Mouse (Mus musculus): ENCODE measurements around the gene Cep95. TPM values are rescaled to one million over a fixed set of nuclear protein-coding genes. Genes with fewer than 3 reads are reported as not detected.
"Not testable (repeated sequence)": the region's sequence is repeated elsewhere in the genome, so short reads cannot be mapped to it uniquely, and the experiment has no call there.

The Cep95 gene
- polyA plus RNA-seq, 1 experiment from 2014 or later: 22.7 TPM

DNA sequence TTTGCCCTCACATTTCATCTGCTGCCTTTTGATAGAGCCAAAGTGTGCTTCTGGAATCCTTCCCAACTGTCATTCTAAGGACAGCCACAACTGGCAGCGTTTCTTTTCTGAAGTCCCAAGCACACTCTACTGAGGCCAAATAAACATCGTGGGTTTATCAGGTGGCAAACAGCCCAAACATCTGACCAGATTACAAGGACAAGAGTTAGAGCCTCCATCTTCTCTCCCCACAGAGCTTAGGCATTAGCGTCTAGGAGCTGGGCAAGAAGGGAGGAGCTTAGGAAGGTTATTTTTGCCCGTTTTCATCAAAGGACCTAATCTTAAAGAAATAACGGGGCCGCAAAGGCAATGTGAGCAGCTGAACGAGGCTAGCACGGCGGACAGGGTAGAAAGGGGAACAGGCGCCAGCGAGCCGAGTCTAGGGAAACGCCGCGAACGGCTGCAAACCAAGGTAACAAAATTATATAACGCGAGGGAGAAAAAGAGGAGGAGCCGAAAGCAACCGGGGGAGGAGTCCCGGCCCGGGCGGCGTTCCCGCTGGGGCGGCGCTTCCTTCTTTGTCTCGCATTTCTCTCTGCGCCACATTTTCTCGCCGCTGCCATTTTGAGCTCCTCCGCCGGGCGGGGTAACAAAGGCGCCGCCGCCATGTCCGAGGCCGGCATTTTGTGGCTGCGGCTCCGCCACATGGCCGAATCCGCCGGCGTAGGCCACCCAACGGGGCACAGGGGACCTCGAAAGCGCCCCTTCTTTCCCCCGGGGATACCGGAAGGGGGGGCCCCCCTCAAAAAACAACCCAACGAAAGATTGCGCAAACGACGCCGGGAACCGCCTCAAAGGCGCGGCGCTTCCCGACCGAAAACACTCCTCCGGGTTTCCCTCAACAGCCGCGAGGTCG is 1.7 kb upstream of the Cep95 start:
- peak; percentile 23; the same call in 1 of the 2 replicates for ATAC-seq (ENCODE audit: insufficient number of reproducible peaks, insufficient read depth, low FRiP score, low read depth)
- H3K27ac ChIP-seq (ENCODE audit: low read length): peak overlapping the region; percentile 97
- peaks cover 43% of the 10 kb centered on the region for H3K36me3 ChIP-seq (ENCODE audit: control insufficient read depth, insufficient read depth, low read length)
- H3K27me3 ChIP-seq (ENCODE audit: control insufficient read depth, insufficient read depth, low read length): no peaks in the 10 kb centered on the region
- peak overlapping the region; percentile 52 for H3K4me3 ChIP-seq (ENCODE audit: low read depth, low read length)
- H3K4me2 ChIP-seq (replicated peaks; ENCODE audit: low read depth, low read length): peak overlapping the region; percentile 76
- H3K9ac ChIP-seq (replicated peaks; ENCODE audit: low read depth, low read length): peak overlapping the region; percentile 97
- under 1% methylated on average over 65 of the region's 65 CpGs for WGBS
- peaks cover 13% of the 10 kb centered on the region; the same call in 1 of the 2 replicates for H3K4me1 ChIP-seq (ENCODE audit: control insufficient read depth, insufficient read depth, low read length)
- no peaks in the 10 kb centered on the region for H3K9me3 ChIP-seq (ENCODE audit: control insufficient read depth, low read depth, low read length)

DNA sequence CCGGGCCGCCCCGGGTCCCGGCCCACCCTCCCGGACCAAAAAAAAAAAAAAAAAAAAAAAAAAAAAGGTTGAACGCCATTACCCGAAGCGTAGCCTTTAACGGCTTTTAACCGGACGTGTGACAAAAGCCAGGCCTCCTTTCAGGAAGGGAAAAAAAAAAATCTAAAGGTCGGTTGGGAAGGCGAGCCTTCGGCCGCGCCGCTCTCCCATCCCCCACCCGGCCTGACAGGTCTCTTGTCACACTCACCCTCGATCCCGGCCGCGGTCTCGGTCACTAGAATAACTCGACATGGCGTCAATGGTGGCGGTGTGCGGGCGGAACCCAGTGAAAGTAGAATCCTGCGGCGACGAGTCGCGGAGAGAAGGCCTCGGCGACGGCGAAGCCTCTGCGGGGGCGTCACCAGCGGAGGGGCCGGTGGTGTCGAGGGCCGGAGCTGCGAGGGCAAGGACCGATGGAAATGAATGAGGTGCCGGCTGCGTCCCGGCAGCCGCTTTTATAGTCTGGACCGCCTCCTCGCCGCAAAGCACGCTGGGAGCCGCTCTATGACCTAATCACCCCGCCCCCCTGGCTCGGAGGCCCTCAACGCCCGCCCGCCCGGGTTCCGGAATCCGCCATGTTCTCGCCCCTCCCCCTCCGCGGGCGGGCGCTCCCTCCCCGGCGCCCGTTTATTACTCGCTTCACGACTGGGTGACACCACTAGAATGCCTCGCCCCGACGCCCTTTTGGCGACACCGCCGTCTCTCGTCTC is 852 bp upstream of the Cep95 start:
- Histone ChIP-seq H3K4me3 (ENCODE audit: low read depth, low read length) (peak overlapping the region; percentile 52), H3K9me3 (ENCODE audit: control insufficient read depth, low read depth, low read length) (no peaks in the 10 kb centered on the region), H3K36me3 (ENCODE audit: control insufficient read depth, insufficient read depth, low read length) (peaks cover 35% of the 10 kb centered on the region), H3K27me3 (ENCODE audit: control insufficient read depth, insufficient read depth, low read length) (no peaks in the 10 kb centered on the region), H3K9ac (replicated peaks; ENCODE audit: low read depth, low read length) (peak overlapping the region; percentile 97), H3K4me1 (ENCODE audit: control insufficient read depth, insufficient read depth, low read length) (peaks cover 13% of the 10 kb centered on the region; the same call in 1 of the 2 replicates), H3K4me2 (replicated peaks; ENCODE audit: low read depth, low read length) (no peak overlapping the region; the same call in 1 of the 2 replicates), H3K27ac (ENCODE audit: low read length) (peak overlapping the region; percentile 97)
- 1% methylated on average over 70 of the region's 79 CpGs for WGBS
- ATAC-seq (ENCODE audit: insufficient number of reproducible peaks, insufficient read depth, low FRiP score, low read depth): peak; percentile 82

DNA sequence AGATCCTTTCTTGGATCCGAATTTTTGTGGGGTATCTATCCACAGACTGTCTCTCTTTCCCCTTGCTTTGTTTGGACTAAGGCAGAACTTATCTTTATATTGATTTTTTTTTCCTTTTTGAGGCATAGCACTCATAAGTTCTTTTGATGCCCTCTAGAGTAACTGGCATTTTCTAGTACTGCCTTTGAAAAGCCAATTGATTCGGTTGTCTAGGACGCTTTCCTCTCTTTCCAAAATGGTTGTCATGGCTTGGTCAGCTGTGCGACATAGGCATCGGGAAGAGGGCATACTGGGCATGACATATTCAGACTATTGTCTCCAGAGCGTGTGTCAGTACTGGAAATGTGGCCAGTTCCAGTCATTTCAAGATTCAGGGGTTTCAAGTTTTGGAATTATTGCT is 597 bp downstream of the Cep95 start:
- no peaks in the 10 kb centered on the region for H3K27me3 ChIP-seq (ENCODE audit: control insufficient read depth, insufficient read depth, low read length)
- no peak for ATAC-seq (ENCODE audit: insufficient number of reproducible peaks, insufficient read depth, low FRiP score, low read depth)
- no peaks in the 10 kb centered on the region for H3K9me3 ChIP-seq (ENCODE audit: control insufficient read depth, low read depth, low read length)
- H3K9ac ChIP-seq (replicated peaks; ENCODE audit: low read depth, low read length): peak overlapping the region; percentile 97
- H3K4me3 ChIP-seq (ENCODE audit: low read depth, low read length): peak overlapping the region; percentile 52
- peak overlapping the region; percentile 63 for H3K4me2 ChIP-seq (replicated peaks; ENCODE audit: low read depth, low read length)
- peaks cover 13% of the 10 kb centered on the region; the same call in 1 of the 2 replicates for H3K4me1 ChIP-seq (ENCODE audit: control insufficient read depth, insufficient read depth, low read length)
- WGBS: 2% methylated on average over 6 of the region's 6 CpGs
- peaks cover 28% of the 10 kb centered on the region for H3K36me3 ChIP-seq (ENCODE audit: control insufficient read depth, insufficient read depth, low read length)
- H3K27ac ChIP-seq (ENCODE audit: low read length): peak overlapping the region; percentile 97

DNA sequence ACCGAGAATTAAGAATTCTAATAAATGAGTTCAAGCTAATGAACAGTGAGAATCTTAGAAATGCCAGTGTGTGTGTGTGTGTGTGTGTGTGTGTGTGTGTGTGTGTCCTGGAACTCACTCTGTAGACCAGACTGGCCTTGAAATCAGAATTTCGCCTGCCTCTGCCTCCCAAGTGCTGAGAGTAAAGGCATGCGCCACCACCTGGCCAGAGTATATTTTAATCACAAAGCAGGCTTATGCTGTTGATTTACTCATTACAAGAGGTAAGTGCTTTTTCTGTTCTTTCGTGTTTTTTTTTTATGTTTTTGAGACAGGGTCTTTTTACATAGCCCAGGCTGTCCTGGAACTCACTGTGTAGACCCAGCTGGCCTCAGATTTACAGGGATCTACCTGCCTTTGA is 4.8 kb downstream of the Cep95 start:
- H3K4me2 ChIP-seq (replicated peaks; ENCODE audit: low read depth, low read length): no peak overlapping the region
- H3K9me3 ChIP-seq (ENCODE audit: control insufficient read depth, low read depth, low read length): no peaks in the 10 kb centered on the region
- no peak overlapping the region for H3K9ac ChIP-seq (replicated peaks; ENCODE audit: low read depth, low read length)
- peaks cover 31% of the 10 kb centered on the region for H3K36me3 ChIP-seq (ENCODE audit: control insufficient read depth, insufficient read depth, low read length)
- ATAC-seq (ENCODE audit: insufficient number of reproducible peaks, insufficient read depth, low FRiP score, low read depth): no peak
- H3K4me3 ChIP-seq (ENCODE audit: low read depth, low read length): no peak overlapping the region
- H3K27ac ChIP-seq (ENCODE audit: low read length): no peak overlapping the region
- WGBS: 80% methylated on average over 4 of the region's 4 CpGs
- no peaks in the 10 kb centered on the region for H3K27me3 ChIP-seq (ENCODE audit: control insufficient read depth, insufficient read depth, low read length)
- 0 out of 2 replicates have a peak, but pooled peaks cover 5% of the 10 kb centered on the region for H3K4me1 ChIP-seq (ENCODE audit: control insufficient read depth, insufficient read depth, low read length)

DNA sequence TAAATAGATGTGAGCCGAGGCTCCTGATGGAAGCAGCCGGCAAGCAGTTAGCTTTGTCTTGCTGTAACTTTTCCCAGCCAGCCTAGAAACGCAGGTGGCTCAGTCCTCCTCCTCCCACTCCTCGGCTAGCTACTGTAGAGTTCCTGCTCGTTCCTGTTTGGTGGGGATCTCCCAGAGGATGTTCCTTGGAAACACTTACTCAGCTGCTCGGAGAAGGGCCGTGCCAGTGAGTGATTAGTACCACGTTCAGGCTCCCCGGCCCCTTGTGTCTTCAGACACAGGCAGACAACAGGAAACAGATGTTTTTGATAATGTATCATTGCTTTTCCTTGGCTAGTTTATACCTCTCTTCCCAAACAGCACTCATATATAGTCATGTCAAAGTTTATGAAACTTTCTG is 6.6 kb downstream of the Cep95 start:
- Histone ChIP-seq H3K9ac (replicated peaks; ENCODE audit: low read depth, low read length) (no peak overlapping the region), H3K9me3 (ENCODE audit: control insufficient read depth, low read depth, low read length) (no peaks in the 10 kb centered on the region), H3K27me3 (ENCODE audit: control insufficient read depth, insufficient read depth, low read length) (no peaks in the 10 kb centered on the region), H3K36me3 (ENCODE audit: control insufficient read depth, insufficient read depth, low read length) (peaks cover 44% of the 10 kb centered on the region), H3K4me3 (ENCODE audit: low read depth, low read length) (no peak overlapping the region), H3K4me1 (ENCODE audit: control insufficient read depth, insufficient read depth, low read length) (no peaks in the 10 kb centered on the region), H3K27ac (ENCODE audit: low read length) (no peak overlapping the region), H3K4me2 (replicated peaks; ENCODE audit: low read depth, low read length) (no peak overlapping the region)
- 46% methylated on average over 9 of the region's 9 CpGs for WGBS
- ATAC-seq (ENCODE audit: insufficient number of reproducible peaks, insufficient read depth, low FRiP score, low read depth): no peak

DNA sequence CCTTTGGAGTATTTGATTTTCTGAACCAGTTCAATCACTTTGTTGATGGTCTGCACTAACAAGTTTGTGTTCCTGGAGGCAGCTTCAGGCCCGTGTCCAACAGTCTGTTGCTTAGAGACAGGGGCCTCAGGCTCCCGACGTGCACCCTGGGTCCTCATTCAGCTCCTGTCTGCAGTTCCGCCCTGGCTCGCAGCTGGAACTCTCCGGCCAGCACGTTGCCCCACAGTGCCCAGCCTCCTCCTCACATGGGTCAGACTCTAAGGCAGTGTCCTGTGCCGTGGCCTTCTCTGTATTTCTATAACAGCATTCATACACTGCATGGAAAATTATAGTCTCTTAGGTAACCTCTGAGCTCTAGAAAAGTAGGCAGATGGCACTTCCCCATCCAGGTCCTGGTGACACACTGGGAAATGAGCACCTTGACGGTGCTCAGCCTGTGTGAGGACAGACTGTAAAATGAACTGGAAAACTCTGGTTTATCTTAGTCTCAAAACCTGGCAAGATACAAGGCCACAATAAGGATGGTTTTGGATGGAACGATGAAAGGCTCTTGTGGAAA is 13.1 kb downstream of the Cep95 start:
- no peak overlapping the region for H3K9ac ChIP-seq (replicated peaks; ENCODE audit: low read depth, low read length)

DNA sequence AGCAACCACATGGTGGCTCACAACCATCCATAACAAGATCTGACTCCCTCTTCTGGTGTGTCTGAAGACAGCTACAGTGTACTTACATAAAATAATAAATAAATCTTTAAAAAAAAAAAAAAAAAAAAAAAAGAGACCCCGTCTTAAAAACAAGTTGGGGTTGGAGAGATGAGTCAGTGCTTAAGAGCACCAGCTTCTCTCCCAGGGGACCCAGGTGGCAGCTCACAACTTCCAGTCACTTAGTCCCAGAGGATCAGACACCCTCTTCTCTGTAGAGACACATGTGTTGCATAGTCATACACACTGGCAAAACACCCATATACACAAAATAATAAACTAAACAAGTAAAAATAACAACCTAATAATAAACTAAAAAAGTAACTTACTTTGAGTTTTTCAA is 18.4 kb downstream of the Cep95 start:
- not testable (repeated sequence) for H3K9ac ChIP-seq (replicated peaks; ENCODE audit: low read depth, low read length); ATAC-seq (ENCODE audit: insufficient number of reproducible peaks, insufficient read depth, low FRiP score, low read depth); H3K9me3 ChIP-seq (ENCODE audit: control insufficient read depth, low read depth, low read length); H3K27me3 ChIP-seq (ENCODE audit: control insufficient read depth, insufficient read depth, low read length); H3K4me2 ChIP-seq (replicated peaks; ENCODE audit: low read depth, low read length); H3K4me3 ChIP-seq (ENCODE audit: low read depth, low read length); H3K27ac ChIP-seq (ENCODE audit: low read length); H3K4me1 ChIP-seq (ENCODE audit: control insufficient read depth, insufficient read depth, low read length)
- peaks cover 46% of the 10 kb centered on the region for H3K36me3 ChIP-seq (ENCODE audit: control insufficient read depth, insufficient read depth, low read length)
- WGBS: 78% methylated on average over 1 of the region's 1 CpGs

More for the DNA sequence above, 13.1 kb downstream of the Cep95 start:
- Histone ChIP-seq H3K36me3 (ENCODE audit: control insufficient read depth, insufficient read depth, low read length) (peaks cover 57% of the 10 kb centered on the region), H3K4me3 (ENCODE audit: low read depth, low read length) (no peak overlapping the region), H3K4me2 (replicated peaks; ENCODE audit: low read depth, low read length) (no peak overlapping the region), H3K9me3 (ENCODE audit: control insufficient read depth, low read depth, low read length) (no peaks in the 10 kb centered on the region), H3K27me3 (ENCODE audit: control insufficient read depth, insufficient read depth, low read length) (no peaks in the 10 kb centered on the region), H3K27ac (ENCODE audit: low read length) (no peak overlapping the region), H3K4me1 (ENCODE audit: control insufficient read depth, insufficient read depth, low read length) (no peaks in the 10 kb centered on the region)
- WGBS: 83% methylated on average over 10 of the region's 10 CpGs
- ATAC-seq (ENCODE audit: insufficient number of reproducible peaks, insufficient read depth, low FRiP score, low read depth): no peak

DNA sequence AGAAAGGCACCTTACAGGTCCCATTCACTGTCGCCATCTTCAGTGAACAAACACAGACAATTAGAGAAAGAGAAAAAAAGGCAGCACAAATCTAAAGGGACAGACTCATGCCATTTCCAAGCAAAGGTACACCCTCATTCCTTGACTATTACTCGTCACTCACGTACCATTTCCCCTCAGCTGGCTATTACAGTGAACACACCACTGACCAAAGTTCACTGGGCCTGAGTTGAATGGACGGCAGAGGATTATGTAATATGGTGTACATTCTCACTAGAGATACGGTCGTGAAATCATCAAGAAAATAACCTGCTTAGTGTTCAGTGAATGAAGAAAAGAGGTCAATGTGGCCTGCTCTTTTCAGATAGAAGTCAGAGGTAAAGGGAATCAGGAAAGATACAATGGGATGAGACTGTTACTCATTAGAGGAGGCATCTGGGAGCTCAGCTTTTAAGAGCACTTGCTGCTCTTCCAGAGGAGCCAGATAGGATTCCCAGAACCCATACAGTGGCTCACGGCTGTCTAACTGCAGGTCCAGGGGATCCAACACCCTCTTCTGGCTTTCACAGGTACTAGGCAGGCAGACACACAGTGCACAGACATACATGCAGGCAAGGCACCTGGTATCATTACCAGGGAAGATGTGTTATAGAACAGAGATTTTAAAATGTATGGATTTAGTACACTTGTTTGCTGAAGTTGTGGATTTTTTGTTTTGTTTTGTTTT is 23.5 kb downstream of the Cep95 start:
- Histone ChIP-seq H3K4me2 (replicated peaks; ENCODE audit: low read depth, low read length) (no peak overlapping the region), H3K27ac (ENCODE audit: low read length) (no peak overlapping the region), H3K36me3 (ENCODE audit: control insufficient read depth, insufficient read depth, low read length) (peaks cover 66% of the 10 kb centered on the region), H3K9me3 (ENCODE audit: control insufficient read depth, low read depth, low read length) (no peaks in the 10 kb centered on the region), H3K9ac (replicated peaks; ENCODE audit: low read depth, low read length) (no peak overlapping the region), H3K4me1 (ENCODE audit: control insufficient read depth, insufficient read depth, low read length) (no peaks in the 10 kb centered on the region), H3K4me3 (ENCODE audit: low read depth, low read length) (no peak overlapping the region), H3K27me3 (ENCODE audit: control insufficient read depth, insufficient read depth, low read length) (no peaks in the 10 kb centered on the region)
- 88% methylated on average over 7 of the region's 7 CpGs for WGBS
- ATAC-seq (ENCODE audit: insufficient number of reproducible peaks, insufficient read depth, low FRiP score, low read depth): no peak
